Mouse (Mus musculus): ENCODE data around the gene Pacs2.

Pacs2 gene

DNA sequence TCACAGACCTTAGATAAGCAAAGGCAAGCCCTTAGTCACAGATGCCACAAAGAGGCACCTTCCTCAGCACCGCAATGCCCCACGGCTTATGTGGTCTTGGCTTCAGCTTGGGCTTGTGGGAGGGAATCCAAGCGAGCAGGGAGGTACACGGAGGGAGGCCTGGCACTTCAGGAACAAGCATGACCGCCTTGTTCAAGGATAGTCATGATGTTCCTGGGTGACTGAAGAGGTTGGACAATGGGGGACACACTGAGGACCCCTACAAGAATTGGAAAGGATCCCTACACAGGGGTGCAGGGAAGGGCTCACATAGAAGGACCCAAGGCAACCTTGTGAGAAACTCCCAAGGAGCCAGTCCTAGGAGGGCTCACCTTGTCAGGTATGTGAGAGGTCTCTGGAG lies 82.7 kb downstream of the Pacs2 start:
- no peak for DNase-seq

GRCm38 (mm10) chr12:113097749-113098281 lies 83.5 kb downstream of the Pacs2 start, which contains the start of gene Mta1:
Gene Mta1 (plus strand): TSS chr12:113098278.
- peak; percentile 56 for DNase-seq

GRCm38 (mm10) chr12:113098530-113099151 lies 84.3 kb downstream of the Pacs2 start:
- peak; percentile 41 for DNase-seq

DNA sequence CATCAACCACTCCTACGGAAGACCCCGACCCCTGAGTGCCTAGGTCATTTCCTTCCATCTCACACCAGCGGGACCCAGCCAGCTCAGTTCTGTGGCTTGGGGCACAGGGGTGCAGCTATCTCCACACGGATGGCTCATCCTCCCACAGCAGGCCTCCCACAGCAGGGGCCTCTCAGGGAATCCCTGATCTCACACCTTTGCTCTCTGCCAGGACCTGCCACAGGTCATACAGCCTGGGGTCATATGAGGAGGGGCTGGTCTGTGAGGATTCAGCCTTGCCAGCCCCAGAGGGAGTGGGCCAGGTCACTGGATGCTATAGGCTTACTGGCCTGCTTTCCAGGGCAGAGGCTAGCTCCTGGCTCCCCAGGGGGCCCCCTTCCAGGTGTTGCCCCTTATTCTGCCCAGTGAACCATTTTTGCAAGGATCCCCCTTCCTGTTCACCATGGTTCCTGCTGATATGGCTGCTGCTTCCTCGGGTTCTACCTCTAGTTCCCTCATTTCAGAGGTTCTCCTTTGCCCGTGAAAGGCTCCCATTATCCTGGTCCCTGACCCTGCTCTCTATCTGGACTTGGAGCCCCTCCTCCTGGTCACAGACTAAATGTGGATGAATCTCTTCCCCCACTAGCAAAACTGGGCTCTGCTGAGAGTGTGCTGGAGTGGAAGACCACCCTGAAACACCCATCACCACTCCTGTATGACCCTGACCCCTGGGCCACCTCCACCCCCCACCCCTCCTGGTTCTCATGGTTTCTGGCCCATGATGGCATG lies 85.3 kb downstream of the Pacs2 start:
- no peak for DNase-seq

DNA sequence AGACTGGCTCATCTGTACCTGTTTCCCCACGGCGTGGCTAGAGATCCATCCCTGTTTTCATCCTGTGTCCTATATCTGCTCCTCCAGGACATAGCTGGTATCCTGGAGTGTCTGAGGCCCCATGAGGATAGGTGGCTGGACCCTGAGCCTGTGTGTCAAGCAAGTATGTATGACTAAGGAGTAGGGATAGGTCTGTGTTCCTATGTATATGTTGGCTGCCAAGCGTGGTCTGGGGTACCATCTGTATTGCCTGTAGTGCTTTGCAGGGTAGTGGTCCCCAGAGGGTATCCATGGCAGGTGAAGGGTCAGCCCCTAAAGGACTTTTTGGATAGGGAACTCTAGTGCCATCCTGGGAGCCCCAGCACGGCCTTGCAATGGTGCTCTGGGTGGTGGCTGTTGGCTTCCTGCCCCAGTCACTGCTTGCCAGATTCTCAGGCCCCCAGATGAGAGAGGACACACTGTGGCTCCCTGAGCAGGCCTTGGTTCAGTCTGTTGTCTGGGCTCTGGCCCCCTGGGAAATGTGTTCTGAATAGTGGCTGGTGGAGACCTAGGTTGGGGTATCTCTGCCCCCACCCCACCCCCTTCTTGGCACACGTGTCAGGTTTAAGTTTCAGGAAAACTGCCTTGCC lies 86.3 kb downstream of the Pacs2 start:
- no peak for DNase-seq

DNA sequence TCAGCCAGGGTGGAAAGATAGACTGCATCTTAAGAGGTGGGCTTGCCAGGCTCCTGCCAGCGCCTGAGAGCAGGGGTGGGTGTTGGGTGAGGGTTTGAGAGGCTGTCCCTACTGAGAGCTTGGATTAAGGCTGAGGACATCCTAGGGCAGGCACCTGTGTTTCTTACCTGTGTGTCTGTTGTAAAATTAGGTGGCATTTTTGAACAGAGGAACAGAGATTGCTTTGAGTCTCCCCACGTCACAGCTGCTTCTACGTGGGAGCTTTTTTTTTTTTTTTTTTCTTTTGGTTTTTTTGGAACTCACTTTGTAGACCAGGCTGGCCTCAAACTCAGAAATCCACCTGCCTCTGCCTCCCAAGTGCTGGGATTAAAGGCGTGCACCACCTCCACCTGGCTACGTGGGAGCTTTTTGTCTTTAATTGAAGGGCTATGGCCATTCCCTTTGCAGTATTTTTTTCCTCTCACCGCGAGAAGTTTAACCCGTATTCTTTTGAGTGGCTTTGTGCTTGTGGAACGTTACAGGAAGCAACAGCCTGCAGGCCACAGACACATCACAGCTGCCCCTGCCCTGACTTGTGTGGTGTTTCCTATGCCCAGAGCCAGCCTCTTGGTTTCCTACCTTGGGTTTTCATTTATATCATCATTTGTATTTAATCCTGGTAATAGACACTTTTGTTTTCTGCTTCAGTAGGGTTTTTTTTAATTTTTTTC lies 87.1 kb downstream of the Pacs2 start:
- DNase-seq, result no peak

GRCm38 (mm10) chr12:113102461-113102860 lies 88.2 kb downstream of the Pacs2 start:
- peak; percentile 47 for DNase-seq

- no peak for DNase-seq
Observed at GRCm38 (mm10) chr12:113103846-113104451, 89.6 kb downstream of the Pacs2 start.

GRCm38 (mm10) chr12:113106386-113106785 lies 92.1 kb downstream of the Pacs2 start:
- no peak for DNase-seq

GRCm38 (mm10) chr12:113107431-113108124 lies 93.3 kb downstream of the Pacs2 start:
- no peak for DNase-seq

GRCm38 (mm10) chr12:113108528-113109283 lies 94.4 kb downstream of the Pacs2 start:
- no peak for DNase-seq

DNA sequence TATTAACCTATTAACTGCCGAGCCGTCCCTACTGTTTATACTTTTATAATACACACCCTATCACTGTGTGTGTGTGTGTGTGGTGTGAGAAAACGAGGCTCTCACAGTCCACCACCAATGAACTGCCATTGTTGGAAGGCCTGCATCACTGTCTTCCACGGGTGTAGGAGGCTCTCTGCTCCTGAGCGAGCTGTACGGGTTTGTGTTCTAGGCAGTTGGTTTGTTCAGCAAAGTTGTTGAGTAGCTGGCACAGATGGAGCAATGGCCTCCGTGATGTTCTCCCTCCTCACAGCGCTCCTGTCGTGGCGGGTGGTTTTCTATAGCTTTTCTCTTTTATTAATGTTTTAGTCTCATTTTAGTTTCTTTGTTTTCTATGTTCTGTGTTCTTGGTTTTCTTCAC lies 95.5 kb downstream of the Pacs2 start:
- no peak for DNase-seq

DNA sequence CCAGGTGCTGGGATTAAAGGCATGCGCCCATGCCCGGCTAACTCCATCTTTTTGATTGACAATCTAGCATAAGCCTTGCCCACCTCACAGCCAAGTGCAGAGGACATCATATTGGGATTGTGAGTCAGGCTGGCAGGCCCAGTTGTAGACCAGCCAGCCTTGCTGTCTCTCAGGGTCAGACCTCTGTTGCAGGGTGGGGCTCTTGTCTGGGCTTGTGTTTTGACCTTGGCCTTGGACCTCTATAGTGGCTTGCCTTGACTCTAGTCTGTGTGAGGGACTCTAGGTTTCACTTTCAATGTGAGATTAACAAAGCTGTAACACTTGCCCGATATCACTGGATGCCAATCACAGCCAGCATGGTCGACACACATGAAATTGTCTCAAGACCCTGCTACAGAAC lies 99.8 kb downstream of the Pacs2 start:
- no peak for DNase-seq

DNA sequence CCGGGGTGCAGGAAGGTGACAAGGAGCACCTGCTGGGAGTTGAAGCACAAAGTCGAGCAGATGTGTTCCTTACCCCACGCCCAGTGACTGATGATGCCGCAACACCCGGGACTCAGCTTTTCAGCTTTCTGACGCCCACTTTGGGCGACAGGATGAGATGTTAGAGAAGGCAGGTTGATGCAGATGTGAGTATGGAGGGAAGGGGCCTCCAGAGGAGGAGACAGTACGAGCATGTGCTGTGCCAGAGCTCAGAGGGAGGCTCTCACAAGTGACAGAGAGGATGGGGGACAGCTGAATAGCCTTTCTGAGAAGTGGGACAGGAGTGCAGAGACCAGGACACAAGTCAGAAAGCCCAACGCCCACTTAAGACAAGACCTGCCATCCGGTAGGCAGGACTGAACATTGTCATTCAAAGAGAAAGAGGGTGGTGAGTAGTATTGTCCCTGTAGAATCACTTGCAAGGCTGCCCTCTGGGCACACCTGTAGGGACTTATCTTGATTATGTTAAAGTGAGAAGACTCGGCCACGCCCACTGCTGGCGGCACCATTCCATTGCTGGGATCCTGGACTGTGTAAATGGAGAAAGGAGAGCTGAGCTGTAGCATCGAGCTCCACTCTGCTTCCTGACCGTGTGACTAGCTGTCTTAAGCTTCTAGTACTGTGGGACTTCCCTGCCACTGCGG lies 100.7 kb downstream of the Pacs2 start:
- no peak for DNase-seq

- peak; percentile 78 for DNase-seq
Observed at GRCm38 (mm10) chr12:113119516-113120410, 105.5 kb downstream of the Pacs2 start.
